Comparison of ENCODE assay signal across 8 mouse cellular contexts in genomic region chr4:86053487-86054237, GRCm38 (mm10).
DNase-seq lines count a peak whose midpoint lies in the region; ATAC-seq and TF ChIP-seq lines count a peak whose summit lies in the region.

No protein-coding gene starts in this region.

- WGBS in forebrain, embryonic 12.5 days: under 1% methylated on average over 20 of the region's 20 CpGs
- under 1% methylated on average over 20 of the region's 20 CpGs for WGBS in heart, embryonic 16.5 days
- WGBS in liver, adult 2 months: 2% methylated on average over 20 of the region's 20 CpGs
- WGBS in midbrain, embryonic 16.5 days: 0% methylated on average over 20 of the region's 20 CpGs

- TF ChIP-seq CTCF in liver, adult 2 months (IDR thresholded peaks at IDR 0.05; ENCODE audit: low read depth, low read length): no peak

- peak overlapping the region; percentile 44 for H3K4me3 ChIP-seq in forebrain, embryonic 12.5 days (replicated peaks)
- peak overlapping the region; percentile 68 for H3K4me3 ChIP-seq in heart, embryonic 16.5 days (ENCODE audit: low read length)
- H3K4me3 ChIP-seq in liver, adult 2 months (ENCODE audit: insufficient read depth, low read depth, low read length): peak overlapping the region; percentile 54
- peak overlapping the region; percentile 53 for H3K4me3 ChIP-seq in midbrain, embryonic 16.5 days (ENCODE audit: low read depth, low read length)

- H3K4me2 ChIP-seq in forebrain, embryonic 12.5 days: peak overlapping the region; percentile 59
- peak overlapping the region; percentile 74 for H3K4me2 ChIP-seq in heart, embryonic 16.5 days (ENCODE audit: low read depth, low read length)
- H3K4me2 ChIP-seq in midbrain, embryonic 16.5 days (ENCODE audit: low read length): peak overlapping the region; percentile 82

- no peaks in the 10 kb centered on the region for H3K36me3 ChIP-seq in forebrain, embryonic 12.5 days (replicated peaks)
- no peaks in the 10 kb centered on the region for H3K36me3 ChIP-seq in heart, embryonic 16.5 days (ENCODE audit: control insufficient read depth, insufficient read depth)
- H3K36me3 ChIP-seq in liver, adult 2 months (ENCODE audit: control insufficient read depth, insufficient read depth, low read length): no peaks in the 10 kb centered on the region
- H3K36me3 ChIP-seq in midbrain, embryonic 16.5 days (ENCODE audit: control insufficient read depth, insufficient read depth, low read length): no peaks in the 10 kb centered on the region

- H3K79me2 ChIP-seq in liver, adult 2 months (ENCODE audit: control insufficient read depth, insufficient read depth, low read length): no peaks in the 10 kb centered on the region

- peak overlapping the region; percentile 56 for H3K9ac ChIP-seq in forebrain, embryonic 12.5 days
- H3K9ac ChIP-seq in heart, embryonic 16.5 days (ENCODE audit: low read length): peak overlapping the region; percentile 73
- H3K9ac ChIP-seq in liver, adult 2 months (ENCODE audit: low read depth, low read length): peak overlapping the region; percentile 15; the same call in 1 of the 2 replicates
- H3K9ac ChIP-seq in midbrain, embryonic 16.5 days (ENCODE audit: low read depth, low read length): peak overlapping the region; percentile 64

- ATAC-seq in forebrain, embryonic 12.5 days (ENCODE audit: low FRiP score): peak; percentile 97
- peak; percentile 94 for ATAC-seq in heart, embryonic 16.5 days (replicated peaks; ENCODE audit: extremely low read depth, insufficient read depth, low FRiP score)
- ATAC-seq in midbrain, embryonic 16.5 days: peak; percentile 98

- DNase-seq in cerebellum, adult 11 months: peak; percentile 13
- DNase-seq in kidney, postnatal 14 days: peak; percentile 76
- peak; percentile 71 for DNase-seq in liver, adult 2 months (ENCODE audit: extremely low read depth, low read depth, low spot score)
- DNase-seq in telencephalon, adult 2 months (ENCODE audit: low read depth, low spot score): peak; percentile 31
- DNase-seq in B cell, adult 2 months: no peak

- peak overlapping the region; percentile 81 for H3K27ac ChIP-seq in forebrain, embryonic 12.5 days
- peak overlapping the region; percentile 86 for H3K27ac ChIP-seq in heart, embryonic 16.5 days (ENCODE audit: low read length)
- no peak overlapping the region for H3K27ac ChIP-seq in liver, adult 2 months (replicated peaks; ENCODE audit: insufficient read depth, low read depth, low read length)
- H3K27ac ChIP-seq in midbrain, embryonic 16.5 days (ENCODE audit: low read length): peak overlapping the region; percentile 75

- TF ChIP-seq POLR2A in liver, adult 2 months (IDR thresholded peaks at IDR 0.05; ENCODE audit: extremely low read depth, insufficient read depth, low read length): no peak

- H3K9me3 ChIP-seq in forebrain, embryonic 12.5 days: no peaks in the 10 kb centered on the region
- no peaks in the 10 kb centered on the region for H3K9me3 ChIP-seq in heart, embryonic 16.5 days (replicated peaks; ENCODE audit: control insufficient read depth, low read length)
- H3K9me3 ChIP-seq in midbrain, embryonic 16.5 days (replicated peaks; ENCODE audit: control insufficient read depth, low read length, poor library complexity, severe bottlenecking): no peaks in the 10 kb centered on the region

- H3K27me3 ChIP-seq in forebrain, embryonic 12.5 days: no peaks in the 10 kb centered on the region
- H3K27me3 ChIP-seq in heart, embryonic 16.5 days (ENCODE audit: control insufficient read depth, insufficient read depth, low read length): no peaks in the 10 kb centered on the region
- no peaks in the 10 kb centered on the region for H3K27me3 ChIP-seq in liver, adult 2 months (ENCODE audit: control insufficient read depth, insufficient read depth, low read length)
- H3K27me3 ChIP-seq in midbrain, embryonic 16.5 days (ENCODE audit: control insufficient read depth, insufficient read depth, low read depth, low read length): no peaks in the 10 kb centered on the region

- H3K4me1 ChIP-seq in forebrain, embryonic 12.5 days: peaks cover 7% of the 10 kb centered on the region
- H3K4me1 ChIP-seq in heart, embryonic 16.5 days (ENCODE audit: control insufficient read depth, insufficient read depth, low read length): 0 out of 2 replicates have a peak, but pooled peaks cover 3% of the 10 kb centered on the region
- 0 out of 2 replicates have a peak, but pooled peaks cover 2% of the 10 kb centered on the region for H3K4me1 ChIP-seq in liver, adult 2 months (ENCODE audit: control insufficient read depth, insufficient read depth, low read length)
- peaks cover 3% of the 10 kb centered on the region; the same call in 1 of the 2 replicates for H3K4me1 ChIP-seq in midbrain, embryonic 16.5 days (ENCODE audit: control insufficient read depth, insufficient read depth, low read length)

Comparison
In these comparisons a context has a peak if more than half of its experiments do, and no peak if none do; other contexts are left out.
1. DNase-seq: peak in cerebellum, adult 11 months (single experiment), kidney, postnatal 14 days (single experiment), liver, adult 2 months (single experiment) and telencephalon, adult 2 months (single experiment); none in B cell, adult 2 months (0 of 2).
2. H3K9ac ChIP-seq: peak in every context shown above with its lines; median percentile 73 in heart, embryonic 16.5 days; 64 in midbrain, embryonic 16.5 days; 56 in forebrain, embryonic 12.5 days; 15 in liver, adult 2 months.
3. Peak in every context shown above with its lines, with median percentiles within 50 percentile points of each other: ATAC-seq, H3K4me2 ChIP-seq and H3K4me3 ChIP-seq.